8 mouse cellular contexts compared by ENCODE assay signal in the genomic region with DNA sequence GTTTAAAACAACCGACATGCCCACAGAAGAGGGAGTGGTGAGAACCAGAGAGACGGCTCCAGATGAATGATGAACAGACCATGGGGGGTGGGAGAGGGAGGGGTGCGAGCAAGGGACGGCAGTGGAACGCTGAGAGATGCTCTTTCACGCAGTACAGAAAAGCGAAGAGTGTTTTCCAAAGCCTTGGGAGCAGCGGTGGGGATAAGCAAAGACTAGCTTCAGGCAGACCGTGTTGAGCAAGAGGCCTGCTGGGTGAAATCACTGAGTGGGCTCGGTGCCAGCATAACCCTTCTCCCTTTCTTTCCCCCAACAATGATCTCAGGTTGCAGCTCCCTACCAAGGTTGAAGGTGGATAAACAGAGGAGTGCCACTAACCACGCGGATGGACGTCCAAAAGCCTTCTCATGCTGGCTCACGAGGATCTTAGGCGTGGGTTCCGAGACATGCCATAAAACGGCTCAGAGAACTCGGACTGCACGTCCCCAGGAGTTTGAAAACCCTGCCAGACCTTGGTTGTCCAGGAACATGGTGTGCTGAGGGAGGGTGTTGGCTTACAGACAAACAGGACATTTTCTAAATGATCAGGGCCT.
A peak's percentile ranks its signal among the peaks of the same experiment; 100 is the strongest.
DNase-seq lines count a peak whose midpoint lies in the region; ATAC-seq and TF ChIP-seq lines count a peak whose summit lies in the region.

No protein-coding gene starts in this region.

- no peak for TF ChIP-seq CTCF in bone marrow macrophage, adult 2 months (IDR thresholded peaks at IDR 0.05; ENCODE audit: low read depth, low read length)
- TF ChIP-seq CTCF in lung, embryonic 14.5 days (IDR thresholded peaks at IDR 0.05; ENCODE audit: low read depth), result no peak

- H3K9ac ChIP-seq in hindbrain, embryonic 14.5 days, result no peak overlapping the region
- no peak overlapping the region for H3K9ac ChIP-seq in lung, embryonic 14.5 days

- ATAC-seq in hindbrain, embryonic 14.5 days (ENCODE audit: low FRiP score), result peak; percentile 34; the same call in 1 of the 2 replicates
- ATAC-seq in lung, embryonic 14.5 days (ENCODE audit: insufficient read depth), result 0 out of 2 replicates have a peak, but pooled peaks have one; percentile 38

- intact Hi-C loops in heart, postnatal 14 days (cut with DNase I), result no loop called here

- H3K4me2 ChIP-seq in hindbrain, embryonic 14.5 days (replicated peaks), result no peak overlapping the region
- H3K4me2 ChIP-seq in lung, embryonic 14.5 days, result no peak overlapping the region; the same call in 1 of the 2 replicates

- no peaks in the 10 kb centered on the region for H3K27me3 ChIP-seq in hindbrain, embryonic 14.5 days (ENCODE audit: control insufficient read depth, insufficient read depth, low read length)
- H3K27me3 ChIP-seq in hindbrain, embryonic 10.5 days (ENCODE audit: insufficient read depth, poor library complexity, severe bottlenecking), result no peaks in the 10 kb centered on the region
- H3K27me3 ChIP-seq in lung, embryonic 14.5 days (ENCODE audit: insufficient read depth, low read length), result no peaks in the 10 kb centered on the region

- no peak for TF ChIP-seq POLR2A in bone marrow macrophage, adult 2 months (IDR thresholded peaks at IDR 0.05; ENCODE audit: borderline replicate concordance, low read depth, low read length)

- DNase-seq in hindbrain, embryonic 14.5 days (ENCODE audit: low spot score), result no peak
- no peak for DNase-seq in hindbrain, embryonic 10.5 days (ENCODE audit: low spot score)
- peak; percentile 20 to 25 for DNase-seq in heart, postnatal 14 days
- peak; percentile 64 for DNase-seq in lung, embryonic 14.5 days
- no peak for DNase-seq in layer of hippocampus, postnatal 36 days
- no peak for DNase-seq in thymus, postnatal 10 days (ENCODE audit: low spot score in 2 of 2)
- DNase-seq in cerebellum, adult 11-12 months, result no peak

- H3K36me3 ChIP-seq in hindbrain, embryonic 14.5 days (replicated peaks; ENCODE audit: control insufficient read depth, insufficient read depth), result no peaks in the 10 kb centered on the region
- H3K36me3 ChIP-seq in hindbrain, embryonic 10.5 days, result no peaks in the 10 kb centered on the region
- H3K36me3 ChIP-seq in lung, embryonic 14.5 days (ENCODE audit: insufficient read depth), result no peaks in the 10 kb centered on the region

- H3K4me3 ChIP-seq in hindbrain, embryonic 14.5 days (replicated peaks; ENCODE audit: low read length), result no peak overlapping the region
- H3K4me3 ChIP-seq in hindbrain, embryonic 10.5 days, result no peak overlapping the region
- H3K4me3 ChIP-seq in bone marrow macrophage, adult 2 months (ENCODE audit: insufficient read depth, low read length), result peak overlapping the region; percentile 51
- no peak overlapping the region for H3K4me3 ChIP-seq in lung, embryonic 14.5 days (ENCODE audit: low read depth, low read length)

- no peaks in the 10 kb centered on the region for H3K4me1 ChIP-seq in hindbrain, embryonic 14.5 days (replicated peaks; ENCODE audit: control insufficient read depth, insufficient read depth, low read length)
- peaks cover 6% of the 10 kb centered on the region; the same call in 1 of the 2 replicates for H3K4me1 ChIP-seq in hindbrain, embryonic 10.5 days (replicated peaks)
- peaks cover 12% of the 10 kb centered on the region for H3K4me1 ChIP-seq in bone marrow macrophage, adult 2 months (ENCODE audit: control insufficient read depth, insufficient read depth, low read length)
- peaks cover 6% of the 10 kb centered on the region; the same call in 1 of the 2 replicates for H3K4me1 ChIP-seq in lung, embryonic 14.5 days (ENCODE audit: insufficient read depth)

- no peaks in the 10 kb centered on the region for H3K9me3 ChIP-seq in hindbrain, embryonic 14.5 days (ENCODE audit: control insufficient read depth, low read length)
- H3K9me3 ChIP-seq in hindbrain, embryonic 10.5 days, result no peaks in the 10 kb centered on the region
- no peaks in the 10 kb centered on the region for H3K9me3 ChIP-seq in lung, embryonic 14.5 days (ENCODE audit: low read depth, low read length)

- WGBS in hindbrain, embryonic 14.5 days, result 49% methylated on average over 19 of the region's 19 CpGs
- WGBS in hindbrain, embryonic 10.5 days, result 67% methylated on average over 19 of the region's 19 CpGs
- 45% methylated on average over 19 of the region's 19 CpGs for WGBS in lung, embryonic 14.5 days

- no peak overlapping the region for H3K27ac ChIP-seq in hindbrain, embryonic 14.5 days
- H3K27ac ChIP-seq in hindbrain, embryonic 10.5 days, result no peak overlapping the region
- H3K27ac ChIP-seq in bone marrow macrophage, adult 2 months (ENCODE audit: insufficient read depth, low read depth, low read length), result peak overlapping the region; percentile 48
- H3K27ac ChIP-seq in lung, embryonic 14.5 days (ENCODE audit: low read depth), result no peak overlapping the region

Comparison
In these comparisons a context has a peak if more than half of its experiments do, and no peak if none do; other contexts are left out.
1. DNase-seq: peak in heart, postnatal 14 days (2 of 2) and lung, embryonic 14.5 days (single experiment); none in hindbrain, embryonic 14.5 days (single experiment), hindbrain, embryonic 10.5 days (single experiment), layer of hippocampus, postnatal 36 days (0 of 2), thymus, postnatal 10 days (0 of 2) and cerebellum, adult 11-12 months (single experiment).